Mouse (Mus musculus) forebrain, postnatal 0 days (tissue): Measurements from ENCODE around the gene Plekhn1. TPM values are rescaled to one million over a fixed set of nuclear protein-coding genes. Genes with fewer than 3 reads are reported as not detected.

Experiments
- ATAC-seq: fragments of 200-750 bp; cut with Nextera tagmentation; 2 replicates; pipeline ENCODE4 v1.8.0; 2017; ENCODE audit warnings: mild to moderate bottlenecking, moderate library complexity
- DNase-seq: peaks from one replicate; pipeline ENCODE4 v3.0.0-alpha.2; 2015
- H3K27ac ChIP-seq: fragments of 300-500 bp; sonication (generic); 2 replicates; pipeline ENCODE4 v1.5.1; 2014; ENCODE audit warnings: low read depth, mild to moderate bottlenecking, antibody characterized with exemption, low read length, moderate library complexity, mixed read lengths
- H3K27me3 ChIP-seq: fragments of 300-500 bp; sonication (generic); 2 replicates; pipeline ENCODE4 v1.6.1; 2014; ENCODE audit warnings: mild to moderate bottlenecking, low read length, mixed read lengths; ENCODE audit not compliant: insufficient read depth
- H3K36me3 ChIP-seq: fragments of 300-500 bp; sonication (generic); 2 replicates; pipeline ENCODE4 v1.6.1; 2014; ENCODE audit warnings: mild to moderate bottlenecking, moderate library complexity; ENCODE audit not compliant: insufficient read depth
- H3K4me1 ChIP-seq: fragments of 300-500 bp; sonication (generic); 2 replicates; pipeline ENCODE4 v1.6.1; 2014; ENCODE audit warnings: antibody characterized with exemption; ENCODE audit not compliant: insufficient read depth
- H3K4me2 ChIP-seq: fragments of 300-500 bp; sonication (generic); 2 replicates; pipeline ENCODE4 v1.6.1; 2014; ENCODE audit warnings: low read depth, mild to moderate bottlenecking, moderate library complexity
- H3K4me3 ChIP-seq: fragments of 300-500 bp; sonication (generic); 2 replicates; pipeline ENCODE4 v1.5.1; 2014; ENCODE audit warnings: low read depth, low read length, mixed read lengths
- H3K9ac ChIP-seq: fragments of 300-500 bp; sonication (generic); 2 replicates; pipeline ENCODE4 v1.6.1; 2014; ENCODE audit warnings: mild to moderate bottlenecking
- H3K9me3 ChIP-seq: fragments of 300-500 bp; sonication (generic); 2 replicates; pipeline ENCODE4 v1.6.1; 2016; ENCODE audit warnings: low read length
- CTCF ChIP-seq: sonication (generic); IDR thresholded peaks from 2 replicates; pipeline ENCODE4 v1.5.1; 2016; ENCODE audit warnings: antibody characterized with exemption, control low read depth, low read depth
- WGBS: fragments of 180-500 bp; shearing (Covaris S2); extraction: QIAGEN DNeasy Blood & Tissue Kit; methylation state at CpG from one replicate; pipeline ENCODE4 v1.1.7; 2014; 5-methylcytosine and 5-hydroxymethylcytosine counted together
- polyA plus RNA-seq: library from polyadenylated mRNA; unstranded; fragments of >200 nt; fragmentation: Nextera tagmentation; extraction: Ambion mirVana; gene quantifications from 2 replicates; pipeline ENCODE4 v1.2.1, GENCODE M21; 2015
- total RNA-seq: library from RNA; depleted of rRNA; stranded (reverse); fragments of >200 nt; gene quantifications from 2 replicates; pipeline ENCODE4 v1.2.3, GENCODE M21; 2014

Gene Plekhn1
- total and polyA plus RNA-seq, 2 experiments from 2014 or later: 14.3 to 43.7 TPM

- Histone ChIP-seq H3K27ac (no peak overlapping the region), H3K9ac (no peak overlapping the region), H3K36me3 (peaks cover 25% of the 10 kb centered on the region; the same call in 1 of the 2 replicates), H3K4me3 (no peak overlapping the region), H3K9me3 (no peaks in the 10 kb centered on the region), H3K4me1 (peaks cover 22% of the 10 kb centered on the region), H3K4me2 (no peak overlapping the region), H3K27me3 (no peaks in the 10 kb centered on the region)
- ATAC-seq (no peak), DNase-seq (no peak)
- TF ChIP-seq CTCF: no peak
- 27% methylated on average over 2 of the region's 2 CpGs for WGBS
Measured at GRCm38 (mm10) chr4:156193200-156193590, 41.5 kb downstream of the Plekhn1 start.

- H3K4me1 ChIP-seq: peaks cover 28% of the 10 kb centered on the region
- no peak overlapping the region for H3K4me2 ChIP-seq
- TF ChIP-seq CTCF: no peak
- peaks cover 25% of the 10 kb centered on the region; the same call in 1 of the 2 replicates for H3K36me3 ChIP-seq
- DNase-seq (peak; percentile 38), ATAC-seq (peak; percentile 3; the same call in 1 of the 2 replicates)
- H3K27ac ChIP-seq: no peak overlapping the region
- H3K9me3 ChIP-seq: no peaks in the 10 kb centered on the region
- no peak overlapping the region for H3K4me3 ChIP-seq
- no peaks in the 10 kb centered on the region for H3K27me3 ChIP-seq
- WGBS: 44% methylated on average over 8 of the region's 8 CpGs
- H3K9ac ChIP-seq: no peak overlapping the region
Measured at GRCm38 (mm10) chr4:156192421-156193199, 42.0 kb downstream of the Plekhn1 start.

- Histone ChIP-seq H3K9ac (0 out of 2 replicates have a peak overlapping the region, but pooled peaks have one; percentile 14), H3K27me3 (no peaks in the 10 kb centered on the region), H3K4me3 (no peak overlapping the region), H3K4me2 (no peak overlapping the region), H3K4me1 (peaks cover 45% of the 10 kb centered on the region), H3K9me3 (no peaks in the 10 kb centered on the region), H3K36me3 (peaks cover 25% of the 10 kb centered on the region; the same call in 1 of the 2 replicates), H3K27ac (peak overlapping the region; percentile 64)
- no peak for TF ChIP-seq CTCF
- peak; percentile 56 for DNase-seq
- ATAC-seq: peak; percentile 24
- WGBS: 5% methylated on average over 6 of the region's 6 CpGs
Measured at GRCm38 (mm10) chr4:156188811-156189323, 45.8 kb downstream of the Plekhn1 start.

- peak overlapping the region; percentile 64 for H3K27ac ChIP-seq
- H3K4me2 ChIP-seq: no peak overlapping the region
- ATAC-seq (no peak), DNase-seq (no peak)
- H3K4me3 ChIP-seq: no peak overlapping the region
- peaks cover 50% of the 10 kb centered on the region for H3K4me1 ChIP-seq
- no peak overlapping the region for H3K9ac ChIP-seq
- peaks cover 25% of the 10 kb centered on the region; the same call in 1 of the 2 replicates for H3K36me3 ChIP-seq
- H3K27me3 ChIP-seq: no peaks in the 10 kb centered on the region
- H3K9me3 ChIP-seq: no peaks in the 10 kb centered on the region
- TF ChIP-seq CTCF: 0 out of 2 replicates have a peak, but pooled peaks have one; percentile 5
- WGBS: 24% methylated on average over 5 of the region's 5 CpGs
Measured at GRCm38 (mm10) chr4:156188162-156188810, 46.4 kb downstream of the Plekhn1 start.

GRCm38 (mm10) chr4:156185950-156186850 lies 48.5 kb downstream of the Plekhn1 start:
- Histone ChIP-seq H3K9ac (peak overlapping the region; percentile 74), H3K9me3 (no peaks in the 10 kb centered on the region), H3K36me3 (peaks cover 13% of the 10 kb centered on the region; the same call in 1 of the 2 replicates), H3K4me3 (peak overlapping the region; percentile 47), H3K4me2 (peak overlapping the region; percentile 87), H3K4me1 (peaks cover 68% of the 10 kb centered on the region), H3K27me3 (no peaks in the 10 kb centered on the region), H3K27ac (peak overlapping the region; percentile 86)
- WGBS: 3% methylated on average over 31 of the region's 31 CpGs
- ATAC-seq (peak; percentile 81), DNase-seq (peak; percentile 80)
- peak; percentile 45 for TF ChIP-seq CTCF

- ATAC-seq (peak; percentile 40), DNase-seq (peak; percentile 63)
- TF ChIP-seq CTCF: no peak
- Histone ChIP-seq H3K36me3 (peaks cover 6% of the 10 kb centered on the region; the same call in 1 of the 2 replicates), H3K4me1 (peaks cover 74% of the 10 kb centered on the region), H3K27me3 (no peaks in the 10 kb centered on the region), H3K27ac (peak overlapping the region; percentile 86), H3K4me3 (peak overlapping the region; percentile 47), H3K4me2 (peak overlapping the region; percentile 87), H3K9me3 (no peaks in the 10 kb centered on the region), H3K9ac (peak overlapping the region; percentile 74)
- WGBS: 33% methylated on average over 13 of the region's 13 CpGs
Measured at GRCm38 (mm10) chr4:156185456-156185949, 49.2 kb downstream of the Plekhn1 start.
